Mouse (Mus musculus) C2C12 (cell line): ENCODE data around the gene Rnf217.

ENCODE experiments used
- CEBPB ChIP-seq: IDR thresholded peaks from one replicate; pipeline ENCODE4 v1.6.1; 2011; ENCODE audit warnings: low read depth, mild to moderate bottlenecking, control low read depth, moderate library complexity
- CTCF ChIP-seq: IDR thresholded peaks from one replicate; pipeline ENCODE4 v1.5.1; 2011; ENCODE audit not compliant: control insufficient read depth, insufficient read depth, insufficient read length
- FOSL1 ChIP-seq: IDR thresholded peaks from one replicate; pipeline ENCODE4 v1.8.0; 2011; ENCODE audit warnings: mild to moderate bottlenecking, low read length; ENCODE audit not compliant: poor library complexity, insufficient read depth, severe bottlenecking
- MAX ChIP-seq: IDR thresholded peaks from one replicate; pipeline ENCODE4 v1.6.1; 2011; ENCODE audit warnings: mild to moderate bottlenecking, control low read depth
- MYOG ChIP-seq: IDR thresholded peaks from one replicate; pipeline ENCODE4 v1.6.1; 2011; ENCODE audit not compliant: control insufficient read depth, insufficient read length; ENCODE audit errors: extremely low read depth
- USF1 ChIP-seq: IDR thresholded peaks from one replicate; pipeline ENCODE4 v1.6.1; 2011; ENCODE audit warnings: low read depth, mild to moderate bottlenecking, control low read depth, moderate library complexity

GRCm38 (mm10) chr10:31496931-31497330 is 112.1 kb downstream of the Rnf217 start:
- TF ChIP-seq USF1 (no peak), CTCF (no peak), FOSL1 (no peak), MYOG (no peak), MAX (no peak), CEBPB (no peak)
